Mouse (Mus musculus): ENCODE measurements around the gene Hist2h3b.
"Not testable (repeated sequence)": the region's sequence is repeated elsewhere in the genome, so short reads cannot be mapped to it uniquely, and the experiment has no call there.

Hist2h3b gene

DNA sequence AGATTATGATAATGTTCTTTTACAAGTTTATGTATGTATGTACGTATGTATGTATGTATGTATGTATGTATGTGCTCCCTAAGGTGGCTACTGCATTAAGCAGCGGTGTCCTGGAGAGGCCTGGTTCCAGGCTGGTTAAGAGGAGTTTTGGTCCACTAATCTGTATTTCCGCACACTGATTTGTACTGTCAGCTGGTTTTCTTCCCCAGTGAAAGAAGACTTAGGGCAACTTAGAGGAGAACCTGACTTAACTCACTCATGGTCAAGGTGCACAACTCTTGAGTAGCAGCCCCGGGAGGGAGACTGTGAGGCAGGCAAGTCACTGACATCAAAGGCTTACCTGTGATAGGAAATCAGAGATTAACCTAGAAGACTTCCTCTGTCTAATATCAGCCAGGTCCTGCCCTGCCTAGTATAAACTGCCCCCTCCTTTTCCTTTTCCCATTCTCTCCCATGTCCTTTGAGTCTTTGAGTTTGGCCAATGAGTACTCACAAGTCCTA lies 31.6 kb upstream of the Hist2h3b start:
- Histone ChIP-seq H3K9me3 (ENCODE audit: low read length) (no peaks in the 10 kb centered on the region), H3K27me3 (ENCODE audit: insufficient read depth, low read length) (no peaks in the 10 kb centered on the region), H3K36me3 (ENCODE audit: insufficient read depth, low read length) (peaks cover 26% of the 10 kb centered on the region; the same call in 1 of the 2 replicates), H3K4me1 (replicated peaks; ENCODE audit: low read depth, low read length) (peaks cover 32% of the 10 kb centered on the region), H3K4me3 (replicated peaks; ENCODE audit: low read length) (peak overlapping the region; percentile 81)
- TF ChIP-seq POU5F1 (IDR thresholded peaks at IDR 0.05; ENCODE audit: borderline replicate concordance, low read length) = no peak
- no peak for TF ChIP-seq CTCF (conservative IDR thresholded peaks at IDR 0.05; ENCODE audit: low read length)
- TF ChIP-seq NANOG (IDR thresholded peaks at IDR 0.05; ENCODE audit: borderline replicate concordance, low read length) = no peak

DNA sequence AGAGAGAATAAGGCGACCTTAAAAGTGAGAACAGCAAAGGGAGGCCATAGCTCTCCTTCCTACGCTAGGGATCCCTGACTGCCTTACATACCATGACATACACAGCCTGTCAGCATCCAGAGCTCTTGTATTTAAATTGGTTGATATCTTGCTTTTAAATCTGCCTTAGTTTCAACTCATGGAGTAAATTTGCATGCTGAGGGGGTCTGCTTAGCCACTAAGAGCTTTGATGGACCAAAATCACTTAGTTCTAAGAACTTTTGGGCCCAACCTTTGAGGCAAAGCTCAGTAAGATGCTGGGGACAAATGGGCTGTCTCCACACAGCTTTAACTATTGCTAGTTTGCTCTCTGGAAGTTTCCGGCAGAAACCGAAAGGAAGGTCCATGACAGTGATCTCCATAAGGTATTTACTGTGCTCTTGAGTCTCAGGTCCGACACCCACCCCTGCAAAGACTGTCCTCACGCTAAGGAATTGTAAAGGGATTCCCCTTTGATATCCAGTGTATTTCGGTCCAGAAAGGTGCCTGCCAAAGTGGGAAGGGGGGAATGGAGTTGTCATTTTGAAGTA lies 31.0 kb upstream of the Hist2h3b start:
- Histone ChIP-seq H3K27me3 (ENCODE audit: insufficient read depth, low read length) (no peaks in the 10 kb centered on the region), H3K4me1 (replicated peaks; ENCODE audit: low read depth, low read length) (peaks cover 37% of the 10 kb centered on the region), H3K36me3 (ENCODE audit: insufficient read depth, low read length) (peaks cover 26% of the 10 kb centered on the region; the same call in 1 of the 2 replicates), H3K9me3 (ENCODE audit: low read length) (no peaks in the 10 kb centered on the region), H3K4me3 (replicated peaks; ENCODE audit: low read length) (peak overlapping the region; percentile 81)
- TF ChIP-seq POU5F1 (IDR thresholded peaks at IDR 0.05; ENCODE audit: borderline replicate concordance, low read length) (no peak), CTCF (conservative IDR thresholded peaks at IDR 0.05; ENCODE audit: low read length) (no peak), NANOG (IDR thresholded peaks at IDR 0.05; ENCODE audit: borderline replicate concordance, low read length) (no peak)

DNA sequence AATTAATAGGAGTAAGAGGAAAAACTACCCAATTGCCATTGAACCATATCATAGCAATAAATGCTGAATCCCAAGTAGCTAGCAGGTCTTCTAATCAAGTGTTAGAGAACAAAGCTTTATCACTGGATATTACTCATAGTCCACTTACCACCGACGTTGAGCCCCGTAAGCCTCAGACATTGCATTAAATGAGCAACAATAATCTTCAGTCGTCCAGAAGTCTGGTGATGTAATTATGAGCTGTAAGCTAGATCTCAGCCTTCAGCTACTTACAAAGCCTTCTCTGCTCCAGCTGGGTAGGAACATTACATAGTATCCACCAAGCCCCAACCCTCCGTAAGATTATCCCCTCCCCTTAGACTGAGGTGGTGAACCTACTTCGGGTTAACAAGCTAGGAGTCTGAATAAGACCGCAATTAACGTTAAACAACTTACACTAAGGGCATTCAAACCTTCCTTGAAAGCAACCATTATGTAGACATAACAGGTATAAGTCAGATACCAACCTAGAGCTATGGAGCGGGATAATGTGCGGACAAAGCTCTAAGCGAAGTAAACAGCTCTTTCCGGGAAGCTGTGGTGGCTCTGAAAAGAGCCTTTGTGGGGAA lies 30.4 kb upstream of the Hist2h3b start:
- Histone ChIP-seq H3K27me3 (ENCODE audit: insufficient read depth, low read length) (no peaks in the 10 kb centered on the region), H3K4me1 (replicated peaks; ENCODE audit: low read depth, low read length) (peaks cover 43% of the 10 kb centered on the region), H3K36me3 (ENCODE audit: insufficient read depth, low read length) (peaks cover 26% of the 10 kb centered on the region; the same call in 1 of the 2 replicates), H3K9me3 (ENCODE audit: low read length) (no peaks in the 10 kb centered on the region), H3K4me3 (replicated peaks; ENCODE audit: low read length) (peak overlapping the region; percentile 81)
- no peak for TF ChIP-seq NANOG (IDR thresholded peaks at IDR 0.05; ENCODE audit: borderline replicate concordance, low read length)
- no peak for TF ChIP-seq CTCF (conservative IDR thresholded peaks at IDR 0.05; ENCODE audit: low read length)
- no peak for TF ChIP-seq POU5F1 (IDR thresholded peaks at IDR 0.05; ENCODE audit: borderline replicate concordance, low read length)

DNA sequence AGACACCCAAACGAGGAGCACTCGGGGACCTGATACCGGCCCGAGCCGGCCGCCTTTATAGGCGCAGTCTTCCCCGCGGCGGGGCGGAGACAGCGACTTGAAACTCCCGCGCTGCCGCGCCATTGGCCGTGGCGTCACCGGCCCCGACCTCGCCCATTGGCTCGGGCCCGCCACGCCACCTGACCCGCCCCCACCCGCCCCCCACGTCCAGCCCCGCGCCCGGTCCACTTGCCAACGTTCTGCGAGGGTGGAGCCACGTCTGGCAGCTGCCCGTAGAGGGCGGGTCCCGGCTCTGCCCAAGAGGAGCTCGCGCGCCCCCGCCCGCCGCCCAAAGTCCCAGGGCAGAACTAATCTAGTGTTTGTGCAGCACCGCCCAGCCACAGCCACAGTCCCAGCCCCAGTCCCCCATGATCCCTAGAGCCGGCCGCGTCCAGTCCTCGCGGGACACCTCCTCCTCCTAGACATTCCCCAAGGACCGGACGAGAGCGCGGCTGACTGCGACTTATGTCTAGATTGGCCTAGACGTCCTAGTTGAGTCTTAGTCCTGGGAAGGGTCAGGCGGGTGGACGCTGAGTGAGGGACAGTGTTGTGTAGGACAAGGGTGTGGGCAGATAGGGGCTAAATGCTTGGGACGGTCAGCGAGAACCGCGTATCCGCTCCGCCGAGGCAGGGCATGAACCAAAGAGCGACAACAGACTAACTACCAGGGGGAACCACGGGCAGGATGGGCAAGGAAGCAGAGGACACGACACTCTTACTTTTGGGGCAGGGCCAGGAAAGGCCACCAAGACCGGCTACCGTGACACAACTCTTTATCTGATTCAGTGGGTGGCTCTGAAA lies 29.3 kb upstream of the Hist2h3b start, which contains the start of gene Hist2h3c2:
Gene Hist2h3c2 (minus strand): TSS at position 174 of the 840 bp plus-strand sequence.
- H3K4me3 ChIP-seq (replicated peaks; ENCODE audit: low read length) = peak within 1 kb of the TSS; percentile 81
- H3K4me1 ChIP-seq (replicated peaks; ENCODE audit: low read depth, low read length) = peaks cover 55% of the 10 kb centered on the region
- not testable (repeated sequence) for H3K9me3 ChIP-seq (ENCODE audit: low read length); H3K27me3 ChIP-seq (ENCODE audit: insufficient read depth, low read length)
- peaks cover 26% of the 10 kb centered on the region; the same call in 1 of the 2 replicates for H3K36me3 ChIP-seq (ENCODE audit: insufficient read depth, low read length)

DNA sequence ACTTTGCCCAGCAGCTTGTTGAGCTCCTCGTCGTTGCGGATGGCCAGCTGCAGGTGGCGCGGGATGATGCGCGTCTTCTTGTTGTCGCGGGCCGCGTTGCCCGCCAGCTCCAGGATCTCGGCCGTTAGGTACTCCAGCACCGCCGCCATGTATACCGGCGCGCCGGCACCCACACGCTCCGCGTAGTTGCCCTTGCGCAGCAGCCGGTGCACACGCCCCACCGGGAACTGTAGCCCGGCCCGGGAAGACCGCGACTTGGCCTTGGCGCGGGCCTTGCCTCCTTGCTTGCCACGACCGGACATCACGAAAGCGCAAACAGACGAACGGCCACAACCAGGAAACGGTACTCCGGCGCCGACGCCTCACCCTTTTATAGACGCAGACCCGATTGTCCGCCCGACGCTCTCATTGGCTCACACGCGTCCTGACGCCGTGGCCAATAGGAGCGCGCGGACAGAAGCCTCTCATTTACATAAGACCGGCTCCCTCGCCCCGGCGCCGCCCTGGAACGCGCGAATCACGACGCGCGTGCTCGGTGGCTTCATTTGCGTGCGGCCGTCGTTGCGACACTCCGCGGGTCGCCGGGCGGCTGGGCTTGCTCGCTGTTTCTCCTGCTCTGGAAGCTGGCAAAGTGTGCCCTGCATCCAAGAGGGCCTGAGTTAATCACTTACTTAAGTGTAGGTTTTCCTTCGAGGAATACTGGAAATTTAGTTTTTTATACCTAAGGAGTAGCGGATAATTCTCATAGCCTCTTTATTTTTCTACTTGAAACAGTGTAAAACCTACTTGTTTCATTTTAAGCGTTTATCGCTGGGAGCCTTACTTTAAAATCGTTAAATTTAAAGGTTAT lies 28.3 kb upstream of the Hist2h3b start, which contains the start of gene Hist2h2aa2:
Gene Hist2h2aa2 (minus strand): TSS at position 328 of the 850 bp plus-strand sequence.
- H3K9me3 ChIP-seq (ENCODE audit: low read length) = not testable (repeated sequence)

DNA sequence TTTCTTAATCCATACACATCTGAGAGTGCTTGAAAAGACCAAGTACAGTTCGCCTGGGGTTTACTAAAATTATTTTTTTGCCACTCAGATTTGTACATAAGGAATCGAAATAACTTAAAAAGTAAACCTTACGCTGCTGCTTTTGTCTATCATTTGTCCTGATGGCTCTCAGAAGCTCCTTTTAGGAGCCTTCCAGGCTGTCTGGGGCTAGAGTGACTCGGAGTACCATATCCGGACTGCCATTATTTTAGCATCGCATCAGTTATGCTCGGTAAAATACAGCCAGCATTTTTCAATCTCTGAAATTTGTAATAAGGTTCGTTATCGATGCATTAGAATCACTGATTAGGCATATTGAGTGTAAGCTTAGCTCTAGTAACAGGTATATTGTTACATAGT lies 27.7 kb upstream of the Hist2h3b start:
- peaks cover 19% of the 10 kb centered on the region; the same call in 1 of the 2 replicates for H3K36me3 ChIP-seq (ENCODE audit: insufficient read depth, low read length)
- H3K4me1 ChIP-seq (replicated peaks; ENCODE audit: low read depth, low read length) = peaks cover 60% of the 10 kb centered on the region
- TF ChIP-seq CTCF (conservative IDR thresholded peaks at IDR 0.05; ENCODE audit: low read length) (no peak), POU5F1 (IDR thresholded peaks at IDR 0.05; ENCODE audit: borderline replicate concordance, low read length) (no peak), NANOG (IDR thresholded peaks at IDR 0.05; ENCODE audit: borderline replicate concordance, low read length) (no peak)
- no peaks in the 10 kb centered on the region for H3K27me3 ChIP-seq (ENCODE audit: insufficient read depth, low read length)
- H3K9me3 ChIP-seq (ENCODE audit: low read length) = no peaks in the 10 kb centered on the region
- H3K4me3 ChIP-seq (replicated peaks; ENCODE audit: low read length) = peak overlapping the region; percentile 54

More for the DNA sequence above, 28.3 kb upstream of the Hist2h3b start, which contains the start of gene Hist2h2aa2:
- H3K36me3 ChIP-seq (ENCODE audit: insufficient read depth, low read length) = peaks cover 25% of the 10 kb centered on the region; the same call in 1 of the 2 replicates
- peak within 1 kb of the TSS; percentile 72 for H3K4me3 ChIP-seq (replicated peaks; ENCODE audit: low read length)
- H3K4me1 ChIP-seq (replicated peaks; ENCODE audit: low read depth, low read length) = peaks cover 60% of the 10 kb centered on the region
- not testable (repeated sequence) for H3K27me3 ChIP-seq (ENCODE audit: insufficient read depth, low read length)

DNA sequence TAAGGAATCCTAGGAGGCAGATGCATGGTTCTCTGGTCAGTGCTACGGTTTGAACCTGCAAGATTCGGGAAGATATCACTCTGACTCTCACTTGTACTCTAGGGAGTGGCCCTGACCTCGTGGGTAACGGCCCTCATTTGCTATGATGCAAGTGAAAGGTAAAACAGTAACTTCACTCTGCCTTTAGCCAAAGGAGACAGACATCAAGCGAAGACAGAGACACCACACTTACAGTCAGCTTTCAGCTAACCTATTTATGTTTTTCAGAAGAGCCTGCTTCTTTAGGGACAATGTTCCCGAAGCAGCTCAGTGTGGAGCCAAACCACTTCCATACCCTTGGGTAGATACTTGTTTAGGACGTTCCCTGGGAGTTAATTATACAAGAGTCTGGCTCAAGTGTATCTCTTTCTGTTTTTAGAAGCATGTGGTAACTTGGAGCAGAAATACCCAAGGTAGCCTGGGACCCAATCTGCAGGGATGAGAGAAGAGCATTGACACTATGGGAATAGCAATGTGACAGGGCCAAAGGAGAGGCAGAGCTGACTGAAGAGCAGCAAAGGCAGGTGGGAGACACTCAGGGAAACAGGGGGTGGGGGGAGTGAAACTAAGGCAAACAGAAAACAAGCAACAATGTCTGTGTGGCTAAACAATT lies 24.4 kb upstream of the Hist2h3b start:
- Histone ChIP-seq H3K4me1 (replicated peaks; ENCODE audit: low read depth, low read length) (peaks cover 50% of the 10 kb centered on the region), H3K9me3 (ENCODE audit: low read length) (no peaks in the 10 kb centered on the region), H3K4me3 (replicated peaks; ENCODE audit: low read length) (peak overlapping the region; percentile 82), H3K36me3 (ENCODE audit: insufficient read depth, low read length) (peaks cover 6% of the 10 kb centered on the region; the same call in 1 of the 2 replicates), H3K27me3 (ENCODE audit: insufficient read depth, low read length) (no peaks in the 10 kb centered on the region)
- TF ChIP-seq CTCF (conservative IDR thresholded peaks at IDR 0.05; ENCODE audit: low read length) = no peak
- TF ChIP-seq POU5F1 (IDR thresholded peaks at IDR 0.05; ENCODE audit: borderline replicate concordance, low read length) = no peak
- no peak for TF ChIP-seq NANOG (IDR thresholded peaks at IDR 0.05; ENCODE audit: borderline replicate concordance, low read length)

DNA sequence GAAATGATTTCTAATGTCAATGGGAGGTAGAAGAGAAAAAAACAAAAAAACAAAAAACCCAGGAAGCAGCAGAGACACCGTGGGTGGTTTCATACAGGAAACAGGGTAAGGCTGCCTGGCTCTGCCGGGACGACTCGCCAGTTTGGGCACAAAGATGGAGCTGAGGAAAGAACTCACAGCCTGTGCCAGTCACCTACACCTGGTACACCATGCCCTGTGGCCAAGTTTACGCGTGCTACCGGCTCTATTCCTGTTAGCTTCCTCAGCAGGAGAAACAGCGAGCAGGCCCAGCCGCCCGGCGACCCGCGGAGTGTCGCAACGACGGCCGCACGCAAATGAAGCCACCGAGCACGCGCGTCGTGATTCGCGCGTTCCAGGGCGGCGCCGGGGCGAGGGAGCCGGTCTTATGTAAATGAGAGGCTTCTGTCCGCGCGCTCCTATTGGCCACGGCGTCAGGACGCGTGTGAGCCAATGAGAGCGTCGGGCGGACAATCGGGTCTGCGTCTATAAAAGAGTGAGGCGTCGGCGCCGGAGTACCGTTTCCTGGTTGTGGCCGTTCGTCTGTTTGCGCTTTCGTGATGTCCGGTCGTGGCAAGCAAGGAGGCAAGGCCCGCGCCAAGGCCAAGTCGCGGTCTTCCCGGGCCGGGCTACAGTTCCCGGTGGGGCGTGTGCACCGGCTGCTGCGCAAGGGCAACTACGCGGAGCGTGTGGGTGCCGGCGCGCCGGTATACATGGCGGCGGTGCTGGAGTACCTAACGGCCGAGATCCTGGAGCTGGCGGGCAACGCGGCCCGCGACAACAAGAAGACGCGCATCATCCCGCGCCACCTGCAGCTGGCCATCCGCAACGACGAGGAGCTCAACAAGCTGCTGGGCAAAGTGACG lies 23.2 kb upstream of the Hist2h3b start, which contains the start of gene Hist2h2aa1:
Gene Hist2h2aa1 (plus strand): TSS at position 495 of the 884 bp plus-strand sequence.
- not testable (repeated sequence) for H3K36me3 ChIP-seq (ENCODE audit: insufficient read depth, low read length); H3K9me3 ChIP-seq (ENCODE audit: low read length); H3K27me3 ChIP-seq (ENCODE audit: insufficient read depth, low read length)
- Histone ChIP-seq H3K4me3 (replicated peaks; ENCODE audit: low read length) (peak within 1 kb of the TSS; percentile 82), H3K4me1 (replicated peaks; ENCODE audit: low read depth, low read length) (peaks cover 62% of the 10 kb centered on the region)

DNA sequence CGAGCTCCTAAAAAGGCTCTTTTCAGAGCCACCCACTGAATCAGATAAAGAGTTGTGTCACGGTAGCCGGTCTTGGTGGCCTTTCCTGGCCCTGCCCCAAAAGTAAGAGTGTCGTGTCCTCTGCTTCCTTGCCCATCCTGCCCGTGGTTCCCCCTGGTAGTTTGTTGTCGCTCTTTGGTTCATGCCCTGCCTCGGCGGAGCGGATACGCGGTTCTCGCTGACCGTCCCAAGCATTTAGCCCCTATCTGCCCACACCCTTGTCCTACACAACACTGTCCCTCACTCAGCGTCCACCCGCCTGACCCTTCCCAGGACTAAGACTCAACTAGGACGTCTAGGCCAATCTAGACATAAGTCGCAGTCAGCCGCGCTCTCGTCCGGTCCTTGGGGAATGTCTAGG lies 22.4 kb upstream of the Hist2h3b start:
- H3K4me3 ChIP-seq (replicated peaks; ENCODE audit: low read length); H3K27me3 ChIP-seq (ENCODE audit: insufficient read depth, low read length): not testable (repeated sequence)

DNA sequence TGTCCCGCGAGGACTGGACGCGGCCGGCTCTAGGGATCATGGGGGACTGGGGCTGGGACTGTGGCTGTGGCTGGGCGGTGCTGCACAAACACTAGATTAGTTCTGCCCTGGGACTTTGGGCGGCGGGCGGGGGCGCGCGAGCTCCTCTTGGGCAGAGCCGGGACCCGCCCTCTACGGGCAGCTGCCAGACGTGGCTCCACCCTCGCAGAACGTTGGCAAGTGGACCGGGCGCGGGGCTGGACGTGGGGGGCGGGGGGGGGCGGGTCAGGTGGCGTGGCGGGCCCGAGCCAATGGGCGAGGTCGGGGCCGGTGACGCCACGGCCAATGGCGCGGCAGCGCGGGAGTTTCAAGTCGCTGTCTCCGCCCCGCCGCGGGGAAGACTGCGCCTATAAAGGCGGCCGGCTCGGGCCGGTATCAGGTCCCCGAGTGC lies 22.0 kb upstream of the Hist2h3b start, which contains the start of gene Hist2h3c1:
Gene Hist2h3c1 (plus strand): TSS at position 259 of the 430 bp plus-strand sequence.
- Histone ChIP-seq H3K4me1 (replicated peaks; ENCODE audit: low read depth, low read length) (peaks cover 62% of the 10 kb centered on the region), H3K4me3 (replicated peaks; ENCODE audit: low read length) (peak within 1 kb of the TSS; percentile 78)
- not testable (repeated sequence) for H3K27me3 ChIP-seq (ENCODE audit: insufficient read depth, low read length); H3K9me3 ChIP-seq (ENCODE audit: low read length); H3K36me3 ChIP-seq (ENCODE audit: insufficient read depth, low read length)

More for the DNA sequence above, 22.4 kb upstream of the Hist2h3b start:
- H3K4me1 ChIP-seq (replicated peaks; ENCODE audit: low read depth, low read length) = peaks cover 66% of the 10 kb centered on the region
- not testable (repeated sequence) for H3K9me3 ChIP-seq (ENCODE audit: low read length); H3K36me3 ChIP-seq (ENCODE audit: insufficient read depth, low read length)
